Mouse (Mus musculus) midbrain, embryonic 13.5 days (tissue): ENCODE results near the gene Raver2. TPM values are rescaled to one million over a fixed set of nuclear protein-coding genes. Genes with fewer than 3 reads are reported as not detected.

ENCODE experiments used
- ATAC-seq: fragments of 200-750 bp; cut with Nextera tagmentation; 2 replicates; pipeline ENCODE4 v1.8.0; 2017; ENCODE audit warnings: mild to moderate bottlenecking, moderate TSS enrichment, moderate library complexity
- H3K27ac ChIP-seq: fragments of 300-500 bp; sonication (generic); 2 replicates; pipeline ENCODE4 v1.5.1; 2015; ENCODE audit warnings: inconsistent platforms, mild to moderate bottlenecking, moderate library complexity
- H3K27me3 ChIP-seq: fragments of 300-500 bp; sonication (generic); 2 replicates; pipeline ENCODE4 v1.6.1; 2015; ENCODE audit warnings: mild to moderate bottlenecking, inconsistent platforms
- H3K36me3 ChIP-seq: fragments of 300-500 bp; sonication (generic); 2 replicates; pipeline ENCODE4 v1.6.1; 2015; ENCODE audit warnings: mild to moderate bottlenecking, inconsistent platforms
- H3K4me1 ChIP-seq: fragments of 300-500 bp; sonication (generic); replicated peaks from 2 replicates; pipeline ENCODE4 v1.6.1; 2015; ENCODE audit warnings: inconsistent platforms
- H3K4me2 ChIP-seq: fragments of 300-500 bp; sonication (generic); replicated peaks from 2 replicates; pipeline ENCODE4 v1.6.1; 2015; ENCODE audit warnings: moderate library complexity, mild to moderate bottlenecking, inconsistent platforms
- H3K4me3 ChIP-seq: fragments of 300-500 bp; sonication (generic); replicated peaks from 2 replicates; pipeline ENCODE4 v1.5.1; 2015; ENCODE audit warnings: mild to moderate bottlenecking, inconsistent platforms
- H3K9ac ChIP-seq: fragments of 300-500 bp; sonication (generic); replicated peaks from 2 replicates; pipeline ENCODE4 v1.6.1; 2015; ENCODE audit warnings: mild to moderate bottlenecking, inconsistent platforms
- H3K9me3 ChIP-seq: fragments of 300-500 bp; sonication (generic); 2 replicates; pipeline ENCODE4 v1.6.1; 2016; ENCODE audit warnings: mild to moderate bottlenecking, inconsistent platforms
- WGBS: fragments of 180-500 bp; shearing (Covaris S2); methylation state at CpG from one replicate; pipeline ENCODE4 v1.1.7; 2015; 5-methylcytosine and 5-hydroxymethylcytosine counted together
- polyA plus RNA-seq: library from polyadenylated mRNA; unstranded; fragments of >200 nt; fragmentation: Nextera tagmentation; extraction: Ambion mirVana; gene quantifications from 2 replicates; pipeline ENCODE4 v1.2.1, GENCODE M21; 2015

Raver2 gene
- polyA plus RNA-seq, 1 experiment from 2014 or later: 5.7 TPM

GRCm38 (mm10) chr4:101135013-101135412, 66.2 kb downstream of the Raver2 start:
- no peak for ATAC-seq
- H3K36me3 ChIP-seq: no peaks in the 10 kb centered on the region
- 91% methylated on average over 8 of the region's 8 CpGs for WGBS

GRCm38 (mm10) chr4:101135909-101136308, 67.1 kb downstream of the Raver2 start:
- WGBS: 93% methylated on average over 14 of the region's 14 CpGs
- Histone ChIP-seq H3K27ac (no peak overlapping the region), H3K4me2 (no peak overlapping the region), H3K36me3 (no peaks in the 10 kb centered on the region), H3K4me3 (no peak overlapping the region), H3K9me3 (no peaks in the 10 kb centered on the region), H3K27me3 (no peaks in the 10 kb centered on the region), H3K9ac (no peak overlapping the region), H3K4me1 (no peaks in the 10 kb centered on the region)
- no peak for ATAC-seq

More at GRCm38 (mm10) chr4:101135013-101135412, 66.2 kb downstream of the Raver2 start:
- H3K4me3 ChIP-seq: no peak overlapping the region
- H3K27ac ChIP-seq: no peak overlapping the region
- no peak overlapping the region for H3K4me2 ChIP-seq
- no peak overlapping the region for H3K9ac ChIP-seq
- no peaks in the 10 kb centered on the region for H3K27me3 ChIP-seq
- no peaks in the 10 kb centered on the region for H3K9me3 ChIP-seq
- no peaks in the 10 kb centered on the region for H3K4me1 ChIP-seq

- no peak overlapping the region for H3K27ac ChIP-seq
- no peaks in the 10 kb centered on the region for H3K9me3 ChIP-seq
- ATAC-seq: no peak
- no peaks in the 10 kb centered on the region for H3K4me1 ChIP-seq
- 85% methylated on average over 11 of the region's 11 CpGs for WGBS
- H3K27me3 ChIP-seq: no peaks in the 10 kb centered on the region
- H3K4me2 ChIP-seq: no peak overlapping the region
- no peak overlapping the region for H3K4me3 ChIP-seq
- H3K36me3 ChIP-seq: no peaks in the 10 kb centered on the region
- H3K9ac ChIP-seq: no peak overlapping the region
These were observed 69.2 kb downstream of the Raver2 start for GRCm38 (mm10) chr4:101137975-101138374.

GRCm38 (mm10) chr4:101141768-101142167, 73.0 kb downstream of the Raver2 start:
- H3K4me2 ChIP-seq: no peak overlapping the region
- no peaks in the 10 kb centered on the region for H3K36me3 ChIP-seq
- H3K9ac ChIP-seq: no peak overlapping the region
- H3K27me3 ChIP-seq: no peaks in the 10 kb centered on the region
- ATAC-seq: no peak
- no peak overlapping the region for H3K27ac ChIP-seq
- no peaks in the 10 kb centered on the region for H3K9me3 ChIP-seq
- 82% methylated on average over 5 of the region's 5 CpGs for WGBS
- H3K4me1 ChIP-seq: peaks cover 17% of the 10 kb centered on the region
- no peak overlapping the region for H3K4me3 ChIP-seq

- Histone ChIP-seq H3K27ac (no peak overlapping the region), H3K27me3 (no peaks in the 10 kb centered on the region), H3K36me3 (peaks cover 5% of the 10 kb centered on the region; the same call in 1 of the 2 replicates), H3K4me2 (no peak overlapping the region), H3K4me1 (peaks cover 17% of the 10 kb centered on the region), H3K9me3 (no peaks in the 10 kb centered on the region), H3K4me3 (no peak overlapping the region), H3K9ac (no peak overlapping the region)
- ATAC-seq: no peak
- 49% methylated on average over 4 of the region's 4 CpGs for WGBS
These were observed 75.1 kb downstream of the Raver2 start for GRCm38 (mm10) chr4:101143901-101144300.

GRCm38 (mm10) chr4:101144361-101144760, 75.6 kb downstream of the Raver2 start:
- Histone ChIP-seq H3K27ac (no peak overlapping the region), H3K27me3 (no peaks in the 10 kb centered on the region), H3K4me1 (peaks cover 17% of the 10 kb centered on the region), H3K9ac (no peak overlapping the region), H3K36me3 (peaks cover 5% of the 10 kb centered on the region; the same call in 1 of the 2 replicates), H3K4me2 (no peak overlapping the region), H3K9me3 (no peaks in the 10 kb centered on the region), H3K4me3 (no peak overlapping the region)
- WGBS: 43% methylated on average over 4 of the region's 4 CpGs
- no peak for ATAC-seq

- peaks cover 17% of the 10 kb centered on the region for H3K4me1 ChIP-seq
- H3K9me3 ChIP-seq: no peaks in the 10 kb centered on the region
- H3K9ac ChIP-seq: no peak overlapping the region
- peaks cover 5% of the 10 kb centered on the region; the same call in 1 of the 2 replicates for H3K36me3 ChIP-seq
- no peak overlapping the region for H3K27ac ChIP-seq
- 70% methylated on average over 7 of the region's 7 CpGs for WGBS
- H3K4me2 ChIP-seq: no peak overlapping the region
- no peak for ATAC-seq
- H3K4me3 ChIP-seq: no peak overlapping the region
- no peaks in the 10 kb centered on the region for H3K27me3 ChIP-seq
These were observed 76.0 kb downstream of the Raver2 start for GRCm38 (mm10) chr4:101144790-101145189.

GRCm38 (mm10) chr4:101146047-101146745, 77.4 kb downstream of the Raver2 start:
- no peak overlapping the region for H3K27ac ChIP-seq
- no peaks in the 10 kb centered on the region for H3K27me3 ChIP-seq
- peaks cover 16% of the 10 kb centered on the region for H3K36me3 ChIP-seq
- peaks cover 17% of the 10 kb centered on the region for H3K4me1 ChIP-seq
- H3K9me3 ChIP-seq: no peaks in the 10 kb centered on the region
- 21% methylated on average over 9 of the region's 9 CpGs for WGBS
- ATAC-seq: peak; percentile 84
- H3K4me3 ChIP-seq: no peak overlapping the region
- H3K4me2 ChIP-seq: peak overlapping the region; percentile 35
- no peak overlapping the region for H3K9ac ChIP-seq

GRCm38 (mm10) chr4:101146891-101147655, 78.3 kb downstream of the Raver2 start:
- 89% methylated on average over 11 of the region's 11 CpGs for WGBS

GRCm38 (mm10) chr4:101155541-101155940, 86.8 kb downstream of the Raver2 start:
- Histone ChIP-seq H3K9me3 (no peaks in the 10 kb centered on the region), H3K27me3 (no peaks in the 10 kb centered on the region), H3K9ac (no peak overlapping the region), H3K4me1 (no peaks in the 10 kb centered on the region), H3K4me3 (no peak overlapping the region), H3K27ac (no peak overlapping the region), H3K36me3 (peaks cover 66% of the 10 kb centered on the region), H3K4me2 (no peak overlapping the region)
- ATAC-seq: no peak
- WGBS: 88% methylated on average over 4 of the region's 4 CpGs

More at GRCm38 (mm10) chr4:101146891-101147655, 78.3 kb downstream of the Raver2 start:
- Histone ChIP-seq H3K4me2 (no peak overlapping the region), H3K4me3 (no peak overlapping the region), H3K27ac (no peak overlapping the region), H3K27me3 (no peaks in the 10 kb centered on the region), H3K9ac (no peak overlapping the region), H3K9me3 (no peaks in the 10 kb centered on the region), H3K4me1 (peaks cover 17% of the 10 kb centered on the region), H3K36me3 (peaks cover 21% of the 10 kb centered on the region)
- ATAC-seq: no peak

GRCm38 (mm10) chr4:101157476-101157875, 88.7 kb downstream of the Raver2 start:
- ATAC-seq: no peak
- no peaks in the 10 kb centered on the region for H3K4me1 ChIP-seq
- no peak overlapping the region for H3K27ac ChIP-seq
- no peaks in the 10 kb centered on the region for H3K9me3 ChIP-seq
- no peaks in the 10 kb centered on the region for H3K27me3 ChIP-seq
- no peak overlapping the region for H3K9ac ChIP-seq
- 95% methylated on average over 5 of the region's 5 CpGs for WGBS
- H3K4me3 ChIP-seq: no peak overlapping the region
- peaks cover 58% of the 10 kb centered on the region for H3K36me3 ChIP-seq
- H3K4me2 ChIP-seq: no peak overlapping the region

- no peak overlapping the region for H3K9ac ChIP-seq
- H3K36me3 ChIP-seq: peaks cover 51% of the 10 kb centered on the region
- no peak overlapping the region for H3K27ac ChIP-seq
- H3K4me3 ChIP-seq: no peak overlapping the region
- no peaks in the 10 kb centered on the region for H3K27me3 ChIP-seq
- 93% methylated on average over 6 of the region's 6 CpGs for WGBS
- H3K4me2 ChIP-seq: no peak overlapping the region
- H3K4me1 ChIP-seq: no peaks in the 10 kb centered on the region
- ATAC-seq: no peak
- H3K9me3 ChIP-seq: no peaks in the 10 kb centered on the region
These were observed 89.5 kb downstream of the Raver2 start for GRCm38 (mm10) chr4:101158282-101158681.
